Mouse (Mus musculus) bone marrow, adult 2 months (tissue): Measurements from ENCODE around the gene Anapc11. TPM values are rescaled to one million over a fixed set of nuclear protein-coding genes. Genes with fewer than 3 reads are reported as not detected.
A peak's percentile ranks its signal among the peaks of the same experiment; 100 is the strongest.

Source experiments
- H3K27ac ChIP-seq: fragments of 200-500 bp; 2 replicates; pipeline ENCODE4 v1.5.1; 2012; ENCODE audit warnings: low read depth, mild to moderate bottlenecking, control low read depth, inconsistent platforms, low read length; ENCODE audit not compliant: control insufficient read depth, poor library complexity, insufficient read depth
- H3K4me1 ChIP-seq: fragments of 200-500 bp; 2 replicates; pipeline ENCODE4 v1.6.1; 2011; ENCODE audit warnings: low read length; ENCODE audit not compliant: control insufficient read depth, insufficient read depth
- H3K4me3 ChIP-seq: fragments of 200-500 bp; replicated peaks from 2 replicates; pipeline ENCODE3; 2011; ENCODE audit warnings: mild to moderate bottlenecking, low read depth, low read length, control low read depth; ENCODE audit not compliant: control insufficient read depth
- CTCF ChIP-seq: fragments of 200-500 bp; IDR thresholded peaks from 2 replicates; pipeline ENCODE4 v1.5.1; 2011; ENCODE audit warnings: low read length, control low read depth; ENCODE audit not compliant: control insufficient read depth, insufficient read depth
- POLR2A ChIP-seq: fragments of 200-500 bp; IDR thresholded peaks from 2 replicates; pipeline ENCODE4 v1.6.1; 2011; ENCODE audit warnings: low read depth, mild to moderate bottlenecking, control low read depth, low read length, borderline replicate concordance; ENCODE audit not compliant: control insufficient read depth
- WGBS: fragments of 180-500 bp; shearing (Covaris S2); methylation state at CpG from one replicate; pipeline ENCODE4 v1.1.7; 2018; 5-methylcytosine and 5-hydroxymethylcytosine counted together
- polyA plus RNA-seq: library from polyadenylated mRNA; stranded (reverse); fragments of >200 nt; gene quantifications from 2 replicates; pipeline ENCODE4 v1.2.4, GENCODE M21; 2011; ENCODE audit warnings: low replicate concordance; ENCODE audit not compliant: missing spikeins, insufficient read depth, insufficient read length

The Anapc11 gene
- 26.6 and 32.6 TPM in 2 replicates for polyA plus RNA-seq

DNA sequence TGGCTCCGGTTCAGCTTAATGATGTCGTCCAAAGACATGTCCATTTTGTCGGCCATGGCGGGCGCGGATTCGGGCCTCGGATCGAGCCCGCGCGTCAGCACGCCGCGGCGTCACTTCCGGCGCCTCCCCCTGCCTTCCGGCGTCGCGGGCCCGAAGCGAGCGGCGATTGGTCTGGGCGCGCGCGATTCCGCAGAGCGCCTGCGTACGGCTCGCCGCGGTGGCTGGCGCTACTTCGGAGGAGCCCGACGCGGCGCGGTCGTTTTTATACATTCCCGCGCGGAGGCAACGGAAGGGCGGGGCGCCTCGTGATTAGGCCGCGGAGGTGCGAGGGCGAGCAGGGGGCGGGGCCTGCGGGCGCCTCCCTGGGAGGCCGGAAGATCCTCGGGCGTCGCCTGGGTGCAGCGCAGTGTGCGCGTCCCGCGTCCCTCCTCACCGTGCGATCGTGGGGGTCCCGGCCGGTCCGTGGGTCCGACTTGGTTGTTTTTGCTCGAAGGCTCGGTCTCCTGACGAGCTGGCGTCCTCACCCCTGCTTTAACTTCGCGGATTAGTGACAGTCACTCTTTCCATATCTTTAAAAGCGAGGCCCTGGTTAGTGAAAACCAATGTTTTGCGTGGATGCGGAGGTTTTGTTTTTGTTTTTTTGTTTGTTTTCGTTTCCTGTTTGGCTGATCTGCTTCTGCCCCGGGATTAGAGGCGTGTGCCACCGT lies at the start of gene Anapc11, which contains the start of gene Alyref:
TSS of gene Anapc11 (plus strand) at position 139 of the 707 bp plus-strand sequence.
TSS of gene Alyref (minus strand) at position 83 of the 707 bp plus-strand sequence.
- H3K4me3 ChIP-seq, result peak within 1 kb of the TSS; percentile 95
- TF ChIP-seq CTCF (no peak), POLR2A (peak; percentile 70; the same call in 1 of the 2 replicates)
- peaks cover 6% of the 10 kb centered on the region for H3K4me1 ChIP-seq
- WGBS, result 1% methylated on average over 88 of the region's 88 CpGs
- peak within 1 kb of the TSS; percentile 95 for H3K27ac ChIP-seq

GRCm38 (mm10) chr11:120548786-120549167 lies 49.4 kb upstream of the Anapc11 start:
- 7% methylated on average over 7 of the region's 7 CpGs for WGBS
- peaks cover 4% of the 10 kb centered on the region for H3K4me1 ChIP-seq

DNA sequence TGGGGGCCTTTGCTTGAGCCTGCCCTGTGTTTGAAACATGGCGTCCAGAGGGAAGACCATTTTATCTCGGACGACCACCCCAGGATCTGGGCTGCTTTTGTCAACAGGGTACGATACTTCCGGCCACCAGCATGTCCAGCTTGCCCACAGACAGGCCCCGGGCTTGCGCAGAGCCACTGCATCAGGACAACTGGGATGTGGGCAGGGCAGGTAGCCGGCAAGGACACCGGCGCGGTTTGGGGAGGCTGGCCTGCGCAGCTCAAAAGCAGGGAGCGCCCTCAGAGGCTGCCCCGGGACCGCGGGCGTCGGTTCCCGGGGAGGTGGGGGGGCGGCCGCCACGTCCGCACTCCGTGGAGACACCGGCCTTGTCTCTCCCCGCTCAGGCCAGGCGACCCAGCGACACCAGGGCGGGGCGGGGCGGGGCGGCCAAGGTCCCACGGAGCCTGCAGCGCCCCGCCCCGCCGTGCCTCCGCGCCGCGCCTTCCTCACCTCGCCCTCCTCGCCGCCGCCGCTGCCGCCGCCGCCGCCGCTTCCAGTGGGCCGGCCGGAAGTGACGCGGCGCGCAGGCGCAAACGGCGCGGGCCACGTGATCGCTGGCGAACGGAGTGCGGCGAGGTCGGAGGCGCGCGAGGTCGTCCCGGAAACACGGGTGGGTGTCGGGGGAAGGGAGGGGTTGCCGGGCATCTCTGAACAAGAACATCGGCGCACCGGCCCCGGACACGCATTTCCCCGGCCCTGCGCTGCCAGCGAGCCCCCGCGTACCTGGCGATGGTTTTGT lies 48.9 kb upstream of the Anapc11 start, which contains the start of gene Mcrip1:
TSS of gene Mcrip1 (minus strand) at position 560 of the 778 bp plus-strand sequence.
- H3K4me3 ChIP-seq, result peak within 1 kb of the TSS; percentile 81
- peak within 1 kb of the TSS; percentile 91 for H3K27ac ChIP-seq
- under 1% methylated on average over 61 of the region's 87 CpGs for WGBS
- TF ChIP-seq POLR2A (peak; percentile 62; the same call in 1 of the 2 replicates), CTCF (no peak)
- H3K4me1 ChIP-seq, result peaks cover 4% of the 10 kb centered on the region

More at GRCm38 (mm10) chr11:120548786-120549167, 49.4 kb upstream of the Anapc11 start:
- Histone ChIP-seq H3K4me3 (peak overlapping the region; percentile 81), H3K27ac (peak overlapping the region; percentile 91)
- TF ChIP-seq CTCF, result no peak
- no peak for TF ChIP-seq POLR2A

DNA sequence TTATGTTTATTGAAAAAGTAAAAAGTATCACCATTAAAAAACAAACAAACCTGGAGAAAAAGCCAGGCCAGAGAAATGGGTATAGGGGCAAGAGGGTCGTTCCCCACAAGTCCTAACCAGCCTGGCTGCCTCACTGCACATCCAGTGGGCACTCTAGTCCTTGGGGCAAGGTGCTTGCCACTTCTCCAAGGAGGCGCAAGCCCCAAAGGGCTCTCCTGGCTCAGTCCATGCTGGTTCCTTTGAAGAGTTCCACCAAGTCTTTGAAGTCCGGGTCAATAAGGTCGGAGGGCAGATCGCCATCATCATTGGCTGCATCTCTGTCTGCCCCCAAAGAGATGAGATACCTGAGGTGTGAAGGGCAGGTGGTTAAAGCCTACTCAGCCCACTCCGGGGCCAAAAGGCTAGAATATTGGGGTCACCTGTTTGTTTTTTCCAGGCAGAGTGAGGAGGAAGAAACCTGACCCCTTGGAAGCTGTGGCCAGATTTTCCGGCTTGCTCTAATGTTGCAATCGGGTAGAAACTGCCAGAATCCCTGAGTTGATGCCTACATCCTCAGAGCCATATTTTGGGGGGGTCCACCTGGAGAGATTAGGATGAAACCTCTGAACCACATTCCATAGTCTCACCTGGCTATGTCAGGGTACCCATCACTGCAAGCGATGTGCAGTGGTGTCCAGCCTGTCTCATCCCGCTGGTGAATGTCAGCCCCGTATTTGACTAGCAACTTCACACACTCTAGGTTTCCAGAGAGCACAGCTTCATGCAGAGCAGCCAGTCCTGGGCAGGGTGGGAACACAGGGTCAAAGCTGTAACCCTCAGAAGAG lies 48.0 kb upstream of the Anapc11 start:
- Histone ChIP-seq H3K4me3 (peak overlapping the region; percentile 80), H3K4me1 (peaks cover 4% of the 10 kb centered on the region), H3K27ac (peak overlapping the region; percentile 91)
- no peak for TF ChIP-seq POLR2A
- TF ChIP-seq CTCF, result no peak
- 57% methylated on average over 11 of the region's 11 CpGs for WGBS

DNA sequence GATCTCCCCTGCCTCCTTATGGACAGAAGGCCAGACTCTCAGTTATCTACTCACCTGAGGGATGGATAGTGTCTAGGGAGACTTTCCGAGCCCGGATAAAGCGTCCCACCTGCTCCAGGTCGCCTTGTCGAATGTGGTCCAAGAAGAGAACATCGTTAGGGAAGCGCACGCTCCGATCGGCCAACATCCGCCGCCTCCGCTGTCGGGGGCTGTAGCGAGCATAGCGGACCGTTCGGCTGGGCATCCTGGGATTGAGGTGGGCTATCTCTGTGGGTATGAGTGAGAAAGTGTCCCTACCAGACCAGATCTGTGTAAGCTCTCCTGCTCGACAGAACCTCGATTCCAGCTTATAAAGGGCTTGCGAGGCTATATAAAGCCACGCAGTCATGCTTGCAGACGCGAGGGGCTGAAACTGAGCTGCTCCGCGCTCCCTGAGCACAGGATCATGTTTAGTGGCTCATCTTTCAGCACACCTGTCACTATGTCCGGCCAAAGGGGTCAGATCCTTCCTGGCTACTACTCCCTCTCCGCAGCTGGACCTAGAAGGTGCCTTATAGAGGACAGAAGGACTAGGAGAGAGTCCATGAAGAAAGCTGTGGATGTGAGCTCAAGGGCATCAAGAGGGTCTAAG lies 47.3 kb upstream of the Anapc11 start, which contains the start of gene Ppp1r27:
TSS of gene Ppp1r27 (minus strand) at position 323 of the 631 bp plus-strand sequence.
- TF ChIP-seq CTCF, result no peak
- TF ChIP-seq POLR2A, result no peak
- H3K4me3 ChIP-seq, result peak within 1 kb of the TSS; percentile 80
- peaks cover 4% of the 10 kb centered on the region for H3K4me1 ChIP-seq
- peak within 1 kb of the TSS; percentile 91 for H3K27ac ChIP-seq
- WGBS, result 93% methylated on average over 28 of the region's 28 CpGs

- whole genome bisulfite sequencing, result 61% methylated on average over 5 of the region's 5 CpGs
- no peak overlapping the region for H3K27ac ChIP-seq
- peaks cover 4% of the 10 kb centered on the region for H3K4me1 ChIP-seq
- TF ChIP-seq CTCF (no peak), POLR2A (no peak)
- H3K4me3 ChIP-seq, result no peak overlapping the region
Observed at GRCm38 (mm10) chr11:120552736-120553135, 45.5 kb upstream of the Anapc11 start.

DNA sequence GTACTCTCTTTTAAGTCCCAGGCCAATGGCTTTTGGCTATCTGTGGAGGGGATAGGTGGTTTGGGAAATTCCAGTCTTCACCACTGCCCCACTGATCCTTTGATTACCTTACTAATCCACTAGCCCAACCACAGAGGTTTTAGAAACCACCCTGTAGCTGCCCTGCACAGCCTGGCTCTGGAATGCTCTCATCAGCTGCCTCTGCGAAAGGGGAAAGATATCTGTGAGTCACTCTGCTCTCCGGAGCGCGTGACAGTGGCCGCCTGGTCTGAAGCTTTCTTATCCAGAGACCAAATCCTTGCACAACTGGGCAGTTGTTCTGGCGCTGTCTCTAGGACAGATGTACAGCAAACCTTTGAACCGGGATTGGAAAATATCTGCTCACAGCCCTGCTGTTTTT lies 43.4 kb upstream of the Anapc11 start:
- Histone ChIP-seq H3K4me3 (no peak overlapping the region), H3K4me1 (peaks cover 3% of the 10 kb centered on the region), H3K27ac (no peak overlapping the region)
- TF ChIP-seq POLR2A (no peak), CTCF (no peak)
- 76% methylated on average over 7 of the region's 7 CpGs for WGBS
